Mouse (Mus musculus) CH12.LX (cell line): ENCODE data around the gene Gadd45gip1. TPM values are rescaled to one million over a fixed set of nuclear protein-coding genes. Genes with fewer than 3 reads are reported as not detected.

Experiments used
- DNase-seq: peaks from one replicate; pipeline ENCODE4 v3.0.0-alpha.2; 2013; ENCODE audit errors: extremely low read depth
- H3K27ac ChIP-seq: 2 replicates; pipeline ENCODE4 v1.5.1; 2012; ENCODE audit warnings: low read depth, mild to moderate bottlenecking, control low read depth, moderate library complexity; ENCODE audit not compliant: insufficient read depth
- H3K27me3 ChIP-seq: replicated peaks from 2 replicates; pipeline ENCODE3; 2012; ENCODE audit warnings: inconsistent platforms
- H3K36me3 ChIP-seq, 2 experiments: replicated peaks in 1 of 2; 2 replicates each; pipeline versions ENCODE3 to v1.6.1; 2012; ENCODE audit warnings: inconsistent platforms in 1 of 2, low read length in 1 of 2, mild to moderate bottlenecking in 1 of 2, mixed read lengths in 1 of 2, moderate library complexity in 1 of 2; ENCODE audit not compliant: control insufficient read depth in 1 of 2, insufficient read depth in 1 of 2
- H3K4me1 ChIP-seq, 2 experiments: 2 replicates each; pipeline ENCODE4 v1.6.1; 2012; ENCODE audit warnings: inconsistent platforms in 1 of 2, moderate library complexity in 1 of 2; ENCODE audit not compliant: insufficient read depth in 2 of 2, control insufficient read depth in 1 of 2
- H3K4me2 ChIP-seq: 2 replicates; pipeline ENCODE4 v1.6.1; 2012; ENCODE audit warnings: low read depth, mild to moderate bottlenecking, control low read depth; ENCODE audit not compliant: poor library complexity, insufficient read depth, severe bottlenecking
- H3K4me3 ChIP-seq, 3 experiments: fragments of 150-350 bp in 1 of 3; sonication (generic) in 1 of 3; replicated peaks in 1 of 3; 2 replicates each; pipeline versions ENCODE3 to v1.5.1; 2011 to 2012; ENCODE audit warnings: low read depth in 2 of 3, low read length in 2 of 3, mild to moderate bottlenecking in 2 of 3, moderate library complexity in 2 of 3, control low read depth in 1 of 3, improper control_type of control experiment in 1 of 3, inconsistent platforms in 1 of 3, mixed read lengths in 1 of 3; ENCODE audit not compliant: poor library complexity in 1 of 3
- H3K79me2 ChIP-seq: replicated peaks from 2 replicates; pipeline ENCODE4 v1.6.1; 2012; ENCODE audit warnings: mild to moderate bottlenecking, moderate library complexity; ENCODE audit not compliant: control insufficient read depth, poor library complexity, insufficient read depth, severe bottlenecking; ENCODE audit errors: extremely low read depth
- H3K9ac ChIP-seq: 2 replicates; pipeline ENCODE4 v1.6.1; 2012; ENCODE audit warnings: low read depth, mild to moderate bottlenecking, control low read depth, moderate library complexity; ENCODE audit not compliant: insufficient read depth
- H3K9me3 ChIP-seq: replicated peaks from 2 replicates; pipeline ENCODE3; 2012; ENCODE audit warnings: low read length, inconsistent platforms, mixed read lengths
- BHLHE40 ChIP-seq: IDR thresholded peaks from 2 replicates; pipeline ENCODE4 v1.6.1; 2011; ENCODE audit warnings: mild to moderate bottlenecking, low read depth, low read length, improper control_type of control experiment
- CHD1 ChIP-seq: IDR thresholded peaks from 2 replicates; pipeline ENCODE4 v1.6.1; 2012; ENCODE audit warnings: low read depth, low read length, improper control_type of control experiment, inconsistent platforms
- CTCF ChIP-seq, 2 experiments: IDR thresholded peaks in 1 of 2; conservative IDR thresholded peaks in 1 of 2; 2 replicates each; pipeline ENCODE4 v1.5.1; 2011 to 2012; ENCODE audit warnings: low read depth in 2 of 2, low read length in 2 of 2, improper control_type of control experiment in 1 of 2, inconsistent platforms in 1 of 2, mild to moderate bottlenecking in 1 of 2, moderate library complexity in 1 of 2
- ELF1 ChIP-seq: IDR thresholded peaks from 2 replicates; pipeline ENCODE4 v1.6.1; 2014; ENCODE audit warnings: low read depth, mild to moderate bottlenecking, inconsistent platforms, low read length, improper control_type of control experiment
- EP300 ChIP-seq: IDR thresholded peaks from 2 replicates; pipeline ENCODE4 v1.6.1; 2011; ENCODE audit warnings: low read length, improper control_type of control experiment
- MAX ChIP-seq: IDR thresholded peaks from 2 replicates; pipeline ENCODE4 v1.6.1; 2011; ENCODE audit warnings: low read length, improper control_type of control experiment
- MYC ChIP-seq: IDR thresholded peaks from 2 replicates; pipeline ENCODE4 v1.6.1; 2011; ENCODE audit warnings: low read depth, mild to moderate bottlenecking, improper control_type of control experiment, low read length
- NRF1 ChIP-seq: IDR thresholded peaks from 2 replicates; pipeline ENCODE4 v1.6.1; 2014; ENCODE audit warnings: low read depth, mild to moderate bottlenecking, inconsistent platforms, low read length, improper control_type of control experiment, moderate library complexity
- PAX5 ChIP-seq: IDR thresholded peaks from 2 replicates; pipeline ENCODE4 v1.6.1; 2012; ENCODE audit warnings: low read length, inconsistent platforms, mixed read lengths
- POLR2A ChIP-seq: IDR thresholded peaks from 2 replicates; pipeline ENCODE4 v1.6.1; 2011; ENCODE audit warnings: low read depth, mild to moderate bottlenecking, improper control_type of control experiment, low read length
- RAD21 ChIP-seq: IDR thresholded peaks from 2 replicates; pipeline ENCODE4 v1.6.1; 2011; ENCODE audit warnings: low read depth, mild to moderate bottlenecking, low read length, improper control_type of control experiment, moderate library complexity
- TCF12 ChIP-seq: IDR thresholded peaks from 2 replicates; pipeline ENCODE4 v1.6.1; 2014; ENCODE audit warnings: low read depth, mild to moderate bottlenecking, inconsistent platforms, low read length, improper control_type of control experiment
- USF1 ChIP-seq: IDR thresholded peaks from 2 replicates; pipeline ENCODE4 v1.6.1; 2014; ENCODE audit warnings: low read depth, mild to moderate bottlenecking, inconsistent platforms, low read length, improper control_type of control experiment
- USF2 ChIP-seq: conservative IDR thresholded peaks from 2 replicates; pipeline ENCODE4 v1.6.1; 2011; ENCODE audit warnings: low read depth, low read length, improper control_type of control experiment
- ZC3H11A ChIP-seq: IDR thresholded peaks from 2 replicates; pipeline ENCODE4 v1.6.1; 2012; ENCODE audit warnings: low read depth, mild to moderate bottlenecking, inconsistent platforms, low read length, improper control_type of control experiment
- dilution Hi-C: fragments of 300-500 bp; cut with MboI; formaldehyde crosslinking; loops from 2 replicates; pipeline ENCODE4 v1.14.3; 2020; ENCODE audit warnings: low sequenced_read_pairs; ENCODE audit not compliant: extremely low pct_unique_long_range_greater_than_20kb, extremely low pct_ligation_motif_present
- in situ Hi-C: fragments of 300-500 bp; cut with MboI; formaldehyde crosslinking; loops from 3 replicates; pipeline ENCODE4 v1.14.3; 2019; ENCODE audit warnings: low sequenced_read_pairs, low pct_ligation_motif_present, low pct_unique_long_range_greater_than_20kb, mixed read lengths
- polyA plus RNA-seq: library from polyadenylated mRNA; unstranded; fragments of >175 nt; gene quantifications from 2 replicates; pipeline ENCODE4 v1.2.1, GENCODE M21; 2012; ENCODE audit warnings: low read depth; ENCODE audit not compliant: insufficient read length
- total RNA-seq, 2 experiments: library from RNA; depleted of rRNA; stranded (reverse); fragments of 300-350 nt in 1 of 2; fragments of >200 nt in 1 of 2; gene quantifications; 2 replicates each; pipeline ENCODE4 v1.2.3; 2012 to 2014

The Gadd45gip1 gene
- total and polyA plus RNA-seq, 3 experiments = 53.6 to 57.6 (median 56.6) TPM

DNA sequence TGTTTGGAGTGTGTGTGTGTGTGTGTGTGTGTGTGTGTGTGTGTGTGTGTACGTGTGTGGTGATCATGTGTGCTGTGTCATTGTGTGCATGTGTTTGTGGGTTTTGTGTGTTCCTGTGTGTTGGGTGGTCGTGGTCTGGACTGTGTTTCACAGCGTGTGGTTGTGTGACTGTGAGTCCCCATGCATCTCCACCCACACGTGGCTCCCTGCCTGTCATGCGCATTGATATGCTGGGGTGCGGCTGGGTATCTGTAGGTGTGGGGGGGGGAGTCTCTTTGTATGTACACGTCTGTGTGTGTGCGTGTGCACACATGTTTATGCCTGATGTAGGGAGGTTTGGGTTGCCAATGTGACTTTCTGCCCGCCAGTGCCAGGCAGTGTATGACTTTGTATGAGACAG lies 38.2 kb upstream of the Gadd45gip1 start:
- H3K4me2 ChIP-seq = no peak overlapping the region
- H3K9ac ChIP-seq = no peak overlapping the region
- dilution Hi-C loops = no loop called here
- no peaks in the 10 kb centered on the region for H3K36me3 ChIP-seq
- in situ Hi-C loops = no loop called here
- no peak for DNase-seq
- H3K27ac ChIP-seq = no peak overlapping the region
- no peak overlapping the region for H3K4me3 ChIP-seq
- H3K79me2 ChIP-seq = no peaks in the 10 kb centered on the region
- no peaks in the 10 kb centered on the region for H3K4me1 ChIP-seq
- peaks cover 95% of the 10 kb centered on the region for H3K27me3 ChIP-seq
- no peaks in the 10 kb centered on the region for H3K9me3 ChIP-seq
- TF ChIP-seq POLR2A = no peak
- no peak for TF ChIP-seq PAX5
- TF ChIP-seq MAX = no peak
- no peak for TF ChIP-seq NRF1
- no peak for TF ChIP-seq RAD21
- TF ChIP-seq ZC3H11A = no peak
- no peak for TF ChIP-seq EP300
- TF ChIP-seq MYC = no peak

DNA sequence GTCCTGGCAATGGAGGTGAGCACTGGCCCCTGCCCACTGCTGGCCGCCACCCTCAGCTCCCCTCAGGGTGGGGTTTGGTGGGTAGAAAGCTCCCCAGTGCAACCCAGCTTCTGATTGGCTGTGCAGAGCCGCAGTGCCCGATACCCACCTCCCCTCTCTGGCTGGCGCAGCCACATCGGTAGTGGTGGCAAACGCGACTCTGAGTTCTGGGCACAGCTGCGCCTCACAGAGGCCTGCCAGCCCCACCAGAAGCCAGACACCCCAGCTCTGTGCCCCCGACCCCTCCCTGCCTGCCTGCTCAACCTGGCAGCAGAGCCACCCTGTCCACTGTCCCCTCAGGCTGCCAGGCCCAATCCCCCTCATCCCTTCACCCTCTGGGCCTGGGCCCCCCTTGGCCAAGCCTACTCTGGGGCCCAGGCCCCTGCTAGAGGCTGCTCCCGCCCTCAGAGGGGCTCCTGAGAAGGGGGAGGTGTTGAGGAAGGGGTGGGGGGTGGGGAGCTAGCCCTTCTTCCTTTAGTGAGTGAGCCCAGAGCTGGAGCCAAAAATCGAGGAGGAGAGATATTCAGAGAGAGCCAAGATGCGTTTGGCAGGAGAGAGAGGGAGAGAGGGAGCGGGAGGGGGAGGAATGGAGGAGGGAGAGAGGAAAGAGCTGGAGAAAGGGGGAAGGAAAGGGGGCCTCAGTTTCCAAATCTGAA lies 37.4 kb upstream of the Gadd45gip1 start:
- no peaks in the 10 kb centered on the region for H3K4me1 ChIP-seq
- dilution Hi-C loops (no loop called here), in situ Hi-C loops (no loop called here)
- H3K4me2 ChIP-seq = no peak overlapping the region
- H3K27ac ChIP-seq = no peak overlapping the region
- peaks cover 95% of the 10 kb centered on the region for H3K27me3 ChIP-seq
- H3K9me3 ChIP-seq = peaks cover 2% of the 10 kb centered on the region
- no peak for DNase-seq
- no peaks in the 10 kb centered on the region for H3K36me3 ChIP-seq
- TF ChIP-seq NRF1 (no peak), CTCF (conservative IDR thresholded peaks at IDR 0.05 in 1 of 2, IDR thresholded peaks at IDR 0.05 in 1 of 2; ENCODE audit: low read depth in 2 of 2, low read length in 2 of 2) (no peak), RAD21 (no peak), BHLHE40 (no peak), TCF12 (no peak)
- no peak overlapping the region for H3K9ac ChIP-seq
- H3K79me2 ChIP-seq = no peaks in the 10 kb centered on the region
- no peak overlapping the region for H3K4me3 ChIP-seq

DNA sequence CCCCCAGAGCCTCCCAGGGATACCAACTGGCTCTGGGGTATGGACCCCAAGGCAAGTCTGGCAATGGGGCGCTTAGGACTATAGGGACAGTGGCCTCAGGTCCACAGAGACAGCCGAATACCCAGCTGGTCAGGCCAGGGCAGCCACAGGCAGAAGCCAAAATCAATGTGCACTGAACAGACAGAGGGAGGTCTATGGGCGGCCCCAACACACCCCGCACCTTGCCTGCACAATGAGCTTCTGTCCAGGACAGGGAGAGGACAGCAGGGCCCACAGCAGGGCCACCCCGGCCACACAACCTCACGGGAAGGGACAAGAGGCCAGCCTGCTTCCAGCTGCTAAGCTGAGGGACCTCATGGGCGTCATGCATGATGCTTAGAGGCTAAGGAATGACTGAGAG lies 36.8 kb upstream of the Gadd45gip1 start:
- no peak overlapping the region for H3K9ac ChIP-seq
- no peaks in the 10 kb centered on the region for H3K36me3 ChIP-seq
- DNase-seq = no peak
- H3K4me3 ChIP-seq = no peak overlapping the region
- dilution Hi-C loops = no loop called here
- H3K9me3 ChIP-seq = peaks cover 7% of the 10 kb centered on the region
- no peaks in the 10 kb centered on the region for H3K79me2 ChIP-seq
- no peak for TF ChIP-seq ZC3H11A
- TF ChIP-seq MYC = no peak
- no peak for TF ChIP-seq NRF1
- no peak for TF ChIP-seq BHLHE40
- TF ChIP-seq USF2 = no peak
- TF ChIP-seq ELF1 = no peak
- no peak for TF ChIP-seq USF1
- no peak for TF ChIP-seq CHD1
- peaks cover 94% of the 10 kb centered on the region for H3K27me3 ChIP-seq
- in situ Hi-C loops = no loop called here
- H3K4me2 ChIP-seq = no peak overlapping the region
- H3K27ac ChIP-seq = no peak overlapping the region
- H3K4me1 ChIP-seq = no peaks in the 10 kb centered on the region
